Mouse (Mus musculus): ENCODE results near the gene BC034090.

DNA sequence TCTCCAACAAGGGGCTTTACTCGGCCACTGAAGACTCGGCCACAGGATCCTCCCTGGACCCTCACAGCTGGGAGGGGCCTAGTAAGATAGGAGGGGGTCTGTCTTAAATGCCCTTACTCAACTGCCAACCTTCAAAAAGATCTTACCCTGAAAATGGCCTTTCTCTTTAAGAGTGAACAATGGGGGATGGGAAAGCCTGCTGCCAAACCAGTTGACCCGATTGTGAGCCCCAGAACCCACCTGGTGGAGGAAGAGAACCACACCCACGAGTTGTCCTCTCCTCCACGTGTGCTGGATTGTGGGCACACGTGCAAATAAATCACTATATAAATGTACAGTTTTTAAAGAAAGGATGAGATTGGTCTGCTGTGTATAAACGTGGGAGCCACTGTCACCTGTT, 38.9 kb downstream of the BC034090 start:
- TF ChIP-seq CTCF (IDR thresholded peaks at IDR 0.05; ENCODE audit: control insufficient read depth, insufficient read depth, insufficient replicate concordance, low read depth, low read length) (no peak), POLR2A (IDR thresholded peaks at IDR 0.05; ENCODE audit: control insufficient read depth, low read depth, low read length) (no peak)

Measured in testis, adult 2 months (tissue).